Mouse (Mus musculus): Measurements from ENCODE around the gene Stk17b. TPM values are rescaled to one million over a fixed set of nuclear protein-coding genes. Genes with fewer than 3 reads are reported as not detected.

The Stk17b gene
- polyA plus RNA-seq, 1 experiment from 2014 or later = 4.9 TPM

DNA sequence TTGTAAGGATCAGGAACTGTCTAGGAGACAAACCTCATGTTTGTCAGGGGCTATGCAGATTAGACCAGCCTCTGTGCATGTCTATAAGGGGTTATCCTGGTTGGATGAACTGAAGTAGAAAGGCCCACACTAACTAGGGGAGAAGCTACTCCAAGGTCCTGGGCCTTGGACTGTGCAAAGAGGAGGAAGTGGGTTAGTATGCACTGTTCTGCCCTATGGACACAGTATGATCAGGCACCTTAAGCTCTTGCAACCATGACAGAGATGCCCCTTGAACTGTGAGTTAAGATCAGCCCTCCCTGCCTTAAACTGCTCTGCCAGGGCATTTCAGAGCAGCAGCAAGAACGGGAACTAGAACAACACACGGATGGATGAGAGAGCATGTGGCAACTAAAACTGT, 31.3 kb upstream of the Stk17b start:
- Histone ChIP-seq H3K4me2 (ENCODE audit: low read length) (no peak overlapping the region), H3K9me3 (ENCODE audit: control insufficient read depth, low read length) (no peaks in the 10 kb centered on the region), H3K4me3 (ENCODE audit: low read length) (no peak overlapping the region), H3K4me1 (ENCODE audit: control insufficient read depth, insufficient read depth, low read depth, low read length) (no peaks in the 10 kb centered on the region), H3K27me3 (replicated peaks; ENCODE audit: control insufficient read depth, insufficient read depth, low read length) (no peaks in the 10 kb centered on the region), H3K27ac (ENCODE audit: low read depth, low read length) (no peak overlapping the region), H3K36me3 (ENCODE audit: control insufficient read depth, insufficient read depth, low read length) (0 out of 2 replicates have a peak, but pooled peaks cover 4% of the 10 kb centered on the region), H3K9ac (ENCODE audit: low read depth, low read length) (no peak overlapping the region)
- ATAC-seq = no peak
- 89% methylated on average over 2 of the region's 2 CpGs for WGBS

DNA sequence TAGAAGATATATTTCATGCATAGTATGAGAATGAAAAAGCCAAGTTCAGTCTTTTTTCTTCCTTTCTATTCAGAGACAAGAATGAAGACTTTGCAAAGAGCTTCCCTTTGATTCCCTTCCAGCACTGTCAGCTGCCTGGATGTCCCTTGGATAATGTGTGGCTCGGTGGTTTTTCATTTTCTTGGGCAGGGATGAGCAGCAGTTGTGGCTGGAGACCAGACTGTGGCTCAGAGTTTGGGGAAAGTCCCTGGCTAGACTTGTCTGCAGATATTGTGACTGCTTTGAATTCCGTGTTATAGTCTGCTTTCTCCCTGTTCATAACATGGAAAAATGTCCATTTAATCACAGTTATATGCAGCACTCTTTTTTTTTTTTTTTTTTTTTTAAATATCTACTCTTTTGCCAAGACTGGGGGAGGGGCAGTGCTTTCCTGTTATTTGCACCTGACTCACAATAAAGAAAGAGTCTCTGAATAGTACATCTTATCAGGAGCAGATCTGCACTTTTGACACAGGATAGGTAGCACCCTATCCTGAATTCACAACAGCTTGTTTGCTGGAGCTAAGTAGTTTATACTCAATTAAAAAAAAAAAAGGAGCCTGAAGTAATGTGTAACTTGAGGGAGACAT, 29.2 kb upstream of the Stk17b start:
- no peaks in the 10 kb centered on the region for H3K27me3 ChIP-seq (replicated peaks; ENCODE audit: control insufficient read depth, insufficient read depth, low read length)
- H3K27ac ChIP-seq (ENCODE audit: low read depth, low read length) = no peak overlapping the region
- no peaks in the 10 kb centered on the region for H3K9me3 ChIP-seq (ENCODE audit: control insufficient read depth, low read length)
- no peak overlapping the region for H3K4me3 ChIP-seq (ENCODE audit: low read length)
- H3K4me1 ChIP-seq (ENCODE audit: control insufficient read depth, insufficient read depth, low read depth, low read length) = no peaks in the 10 kb centered on the region
- H3K36me3 ChIP-seq (ENCODE audit: control insufficient read depth, insufficient read depth, low read length) = 0 out of 2 replicates have a peak, but pooled peaks cover 4% of the 10 kb centered on the region
- no peak for ATAC-seq
- H3K9ac ChIP-seq (ENCODE audit: low read depth, low read length) = no peak overlapping the region
- WGBS = 54% methylated on average over 2 of the region's 2 CpGs
- no peak overlapping the region for H3K4me2 ChIP-seq (ENCODE audit: low read length)

DNA sequence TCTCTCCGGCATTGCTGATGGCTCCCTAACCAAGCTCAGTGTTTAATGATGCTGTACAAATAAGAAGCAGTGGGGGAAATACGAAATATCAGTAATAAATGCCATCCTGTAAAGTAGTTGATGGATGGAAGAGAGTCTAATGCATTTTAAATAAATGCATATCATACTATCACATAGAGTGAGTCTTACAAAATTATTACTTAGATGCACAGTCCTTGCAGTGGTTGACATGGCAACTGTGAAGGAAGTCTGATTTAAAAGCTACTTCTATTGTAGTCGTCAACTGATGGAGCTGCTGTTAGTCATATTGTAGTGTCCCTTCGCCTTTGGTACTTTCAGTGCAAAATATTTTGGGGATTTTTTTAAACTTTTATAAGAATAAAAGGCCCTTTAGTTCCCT, 26.9 kb upstream of the Stk17b start:
- Histone ChIP-seq H3K36me3 (ENCODE audit: control insufficient read depth, insufficient read depth, low read length) (0 out of 2 replicates have a peak, but pooled peaks cover 4% of the 10 kb centered on the region), H3K4me2 (ENCODE audit: low read length) (no peak overlapping the region), H3K4me3 (ENCODE audit: low read length) (no peak overlapping the region), H3K4me1 (ENCODE audit: control insufficient read depth, insufficient read depth, low read depth, low read length) (no peaks in the 10 kb centered on the region), H3K27ac (ENCODE audit: low read depth, low read length) (no peak overlapping the region), H3K27me3 (replicated peaks; ENCODE audit: control insufficient read depth, insufficient read depth, low read length) (no peaks in the 10 kb centered on the region), H3K9ac (ENCODE audit: low read depth, low read length) (no peak overlapping the region), H3K9me3 (ENCODE audit: control insufficient read depth, low read length) (no peaks in the 10 kb centered on the region)
- 74% methylated on average over 4 of the region's 4 CpGs for WGBS
- ATAC-seq = 0 out of 2 replicates have a peak, but pooled peaks have one; percentile 34

DNA sequence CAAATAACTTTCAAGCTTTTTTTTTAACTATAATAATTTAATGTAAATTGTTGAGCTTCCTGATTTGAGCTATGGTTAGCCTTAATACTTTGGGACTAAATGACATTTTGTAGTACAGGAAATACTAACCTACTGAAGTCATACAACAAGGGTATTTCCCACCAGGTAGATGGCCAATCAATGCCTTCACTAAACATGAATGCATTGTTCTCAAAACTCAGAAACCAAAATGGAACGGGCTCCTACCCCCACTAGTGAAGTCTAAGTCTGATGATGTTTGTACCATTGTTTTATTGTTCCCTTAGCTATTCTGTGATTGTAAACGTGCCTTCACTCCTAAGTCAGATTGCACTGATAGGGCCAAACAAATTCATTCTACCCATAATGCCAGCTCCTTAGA, 23.2 kb upstream of the Stk17b start:
- H3K36me3 ChIP-seq (ENCODE audit: control insufficient read depth, insufficient read depth, low read length) = 0 out of 2 replicates have a peak, but pooled peaks cover 4% of the 10 kb centered on the region
- H3K9me3 ChIP-seq (ENCODE audit: control insufficient read depth, low read length) = no peaks in the 10 kb centered on the region
- no peak overlapping the region for H3K9ac ChIP-seq (ENCODE audit: low read depth, low read length)
- WGBS = 87% methylated on average over 2 of the region's 2 CpGs
- no peak overlapping the region for H3K27ac ChIP-seq (ENCODE audit: low read depth, low read length)
- ATAC-seq = no peak
- H3K4me2 ChIP-seq (ENCODE audit: low read length) = no peak overlapping the region
- H3K27me3 ChIP-seq (replicated peaks; ENCODE audit: control insufficient read depth, insufficient read depth, low read length) = no peaks in the 10 kb centered on the region
- no peak overlapping the region for H3K4me3 ChIP-seq (ENCODE audit: low read length)
- no peaks in the 10 kb centered on the region for H3K4me1 ChIP-seq (ENCODE audit: control insufficient read depth, insufficient read depth, low read depth, low read length)

DNA sequence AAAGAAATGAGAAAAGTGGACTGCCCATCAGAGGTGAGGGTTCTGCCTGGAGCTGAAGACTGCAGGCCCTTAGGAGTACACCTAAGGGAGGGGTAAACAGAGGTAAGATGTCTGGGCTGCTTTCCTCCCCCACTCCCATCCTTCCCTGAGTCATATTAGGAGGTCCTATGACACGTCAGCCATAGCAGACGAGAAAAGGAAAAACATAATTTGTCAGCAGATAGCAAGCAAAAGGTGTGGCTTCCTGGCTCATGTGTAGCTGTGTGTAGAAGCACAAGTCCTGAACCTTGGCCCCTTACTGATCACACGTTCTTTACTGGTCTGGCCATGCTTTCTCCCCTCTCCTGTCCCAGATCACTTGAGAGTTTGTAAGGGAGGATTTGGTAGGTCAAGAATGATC, 12.8 kb upstream of the Stk17b start:
- no peak overlapping the region for H3K4me3 ChIP-seq (ENCODE audit: low read length)
- 82% methylated on average over 3 of the region's 3 CpGs for WGBS
- no peaks in the 10 kb centered on the region for H3K27me3 ChIP-seq (replicated peaks; ENCODE audit: control insufficient read depth, insufficient read depth, low read length)
- no peaks in the 10 kb centered on the region for H3K4me1 ChIP-seq (ENCODE audit: control insufficient read depth, insufficient read depth, low read depth, low read length)
- no peaks in the 10 kb centered on the region for H3K9me3 ChIP-seq (ENCODE audit: control insufficient read depth, low read length)
- no peak for ATAC-seq
- H3K4me2 ChIP-seq (ENCODE audit: low read length) = no peak overlapping the region
- H3K27ac ChIP-seq (ENCODE audit: low read depth, low read length) = no peak overlapping the region
- no peak overlapping the region for H3K9ac ChIP-seq (ENCODE audit: low read depth, low read length)
- no peaks in the 10 kb centered on the region for H3K36me3 ChIP-seq (ENCODE audit: control insufficient read depth, insufficient read depth, low read length)

DNA sequence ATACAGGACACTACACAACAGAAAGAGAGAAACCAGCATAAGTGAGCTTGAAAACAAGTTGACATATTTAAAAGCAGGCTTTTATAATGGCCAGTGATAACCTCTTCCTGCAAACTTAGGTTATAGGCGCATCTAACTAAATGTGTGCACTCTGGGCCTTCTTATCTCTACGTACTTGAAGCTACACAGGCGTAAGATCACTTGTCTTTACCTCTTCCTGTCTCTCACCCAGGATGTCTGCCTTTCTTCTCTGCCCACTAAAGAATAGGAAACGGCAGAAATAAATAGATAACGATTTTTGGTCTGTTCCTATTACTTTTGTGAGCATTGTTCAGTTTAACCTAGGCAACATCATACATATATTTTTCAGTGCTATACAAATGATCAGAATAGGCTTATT, 12.1 kb upstream of the Stk17b start:
- H3K4me3 ChIP-seq (ENCODE audit: low read length) = no peak overlapping the region
- H3K27ac ChIP-seq (ENCODE audit: low read depth, low read length) = no peak overlapping the region
- H3K4me1 ChIP-seq (ENCODE audit: control insufficient read depth, insufficient read depth, low read depth, low read length) = no peaks in the 10 kb centered on the region
- H3K9me3 ChIP-seq (ENCODE audit: control insufficient read depth, low read length) = no peaks in the 10 kb centered on the region
- H3K4me2 ChIP-seq (ENCODE audit: low read length) = no peak overlapping the region
- 88% methylated on average over 5 of the region's 5 CpGs for WGBS
- no peaks in the 10 kb centered on the region for H3K27me3 ChIP-seq (replicated peaks; ENCODE audit: control insufficient read depth, insufficient read depth, low read length)
- no peak overlapping the region for H3K9ac ChIP-seq (ENCODE audit: low read depth, low read length)
- no peaks in the 10 kb centered on the region for H3K36me3 ChIP-seq (ENCODE audit: control insufficient read depth, insufficient read depth, low read length)
- no peak for ATAC-seq

DNA sequence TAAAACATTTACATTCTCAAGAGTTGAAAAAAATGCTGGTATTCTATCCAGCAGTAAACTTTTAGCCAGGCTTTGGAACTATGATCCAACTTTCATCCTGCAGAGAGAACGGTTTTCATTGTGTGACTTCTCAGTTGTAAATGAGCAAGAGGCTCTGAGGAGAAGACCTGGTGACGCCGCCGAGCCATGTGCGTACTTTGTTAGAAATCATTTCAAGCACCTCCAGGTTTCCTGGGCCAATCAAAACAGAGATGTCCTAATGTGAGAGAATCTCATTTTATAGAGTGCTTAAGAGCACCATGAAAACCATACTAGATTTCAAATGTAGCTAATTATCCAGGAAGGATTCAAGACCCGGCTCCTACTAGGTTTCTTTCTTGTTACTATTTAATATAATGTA, 11.2 kb upstream of the Stk17b start:
- Histone ChIP-seq H3K4me1 (ENCODE audit: control insufficient read depth, insufficient read depth, low read depth, low read length) (no peaks in the 10 kb centered on the region), H3K4me3 (ENCODE audit: low read length) (no peak overlapping the region), H3K9ac (ENCODE audit: low read depth, low read length) (no peak overlapping the region), H3K27me3 (replicated peaks; ENCODE audit: control insufficient read depth, insufficient read depth, low read length) (no peaks in the 10 kb centered on the region), H3K36me3 (ENCODE audit: control insufficient read depth, insufficient read depth, low read length) (no peaks in the 10 kb centered on the region), H3K27ac (ENCODE audit: low read depth, low read length) (no peak overlapping the region), H3K9me3 (ENCODE audit: control insufficient read depth, low read length) (no peaks in the 10 kb centered on the region), H3K4me2 (ENCODE audit: low read length) (no peak overlapping the region)
- WGBS = 89% methylated on average over 6 of the region's 6 CpGs
- no peak for ATAC-seq

DNA sequence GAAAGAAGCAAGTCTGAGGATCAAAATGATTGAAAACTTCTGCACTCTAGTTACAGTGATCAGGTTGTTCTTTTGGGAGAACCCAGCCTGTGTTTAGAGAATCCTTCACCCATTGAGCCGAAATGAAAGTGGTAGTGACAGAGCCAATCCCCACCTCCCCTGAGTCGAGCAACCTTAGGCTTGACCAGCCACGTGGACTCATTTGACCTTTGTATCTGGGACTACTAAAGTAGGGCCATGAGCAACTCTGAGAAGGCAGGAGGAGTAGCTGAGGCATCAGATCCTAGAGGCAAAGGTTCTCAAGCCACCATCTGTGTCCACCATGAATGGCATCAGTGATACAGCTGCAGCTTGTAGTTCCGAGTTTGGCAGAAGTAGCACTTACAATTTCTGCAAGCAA, 10.6 kb upstream of the Stk17b start:
- Histone ChIP-seq H3K4me1 (ENCODE audit: control insufficient read depth, insufficient read depth, low read depth, low read length) (no peaks in the 10 kb centered on the region), H3K36me3 (ENCODE audit: control insufficient read depth, insufficient read depth, low read length) (no peaks in the 10 kb centered on the region), H3K9me3 (ENCODE audit: control insufficient read depth, low read length) (no peaks in the 10 kb centered on the region), H3K27ac (ENCODE audit: low read depth, low read length) (no peak overlapping the region), H3K4me3 (ENCODE audit: low read length) (no peak overlapping the region), H3K4me2 (ENCODE audit: low read length) (no peak overlapping the region), H3K9ac (ENCODE audit: low read depth, low read length) (no peak overlapping the region), H3K27me3 (replicated peaks; ENCODE audit: control insufficient read depth, insufficient read depth, low read length) (no peaks in the 10 kb centered on the region)
- no peak for ATAC-seq
- 85% methylated on average over 4 of the region's 4 CpGs for WGBS

DNA sequence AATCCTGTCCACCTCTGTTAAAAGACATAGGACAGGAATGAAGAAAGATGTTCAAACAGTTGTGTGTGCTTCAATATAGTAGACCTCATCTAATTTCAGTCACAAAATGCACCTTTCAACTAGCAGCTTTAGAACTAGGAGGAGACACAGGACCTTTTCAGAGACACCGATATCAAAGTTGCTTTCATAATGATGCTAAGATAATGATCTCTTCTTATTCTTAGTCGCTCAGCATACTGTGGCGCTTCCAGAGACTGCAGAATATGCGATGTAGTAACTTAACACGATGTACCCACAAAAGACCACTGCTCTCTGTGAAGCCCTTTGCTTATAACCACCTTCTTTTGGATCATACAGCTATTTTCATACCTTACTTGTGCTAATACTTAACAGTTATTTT, 10.1 kb upstream of the Stk17b start:
- no peaks in the 10 kb centered on the region for H3K36me3 ChIP-seq (ENCODE audit: control insufficient read depth, insufficient read depth, low read length)
- H3K27me3 ChIP-seq (replicated peaks; ENCODE audit: control insufficient read depth, insufficient read depth, low read length) = no peaks in the 10 kb centered on the region
- no peak overlapping the region for H3K27ac ChIP-seq (ENCODE audit: low read depth, low read length)
- H3K4me1 ChIP-seq (ENCODE audit: control insufficient read depth, insufficient read depth, low read depth, low read length) = no peaks in the 10 kb centered on the region
- no peaks in the 10 kb centered on the region for H3K9me3 ChIP-seq (ENCODE audit: control insufficient read depth, low read length)
- H3K4me2 ChIP-seq (ENCODE audit: low read length) = no peak overlapping the region
- no peak overlapping the region for H3K9ac ChIP-seq (ENCODE audit: low read depth, low read length)
- no peak overlapping the region for H3K4me3 ChIP-seq (ENCODE audit: low read length)
- WGBS = 91% methylated on average over 5 of the region's 5 CpGs
- ATAC-seq = no peak

DNA sequence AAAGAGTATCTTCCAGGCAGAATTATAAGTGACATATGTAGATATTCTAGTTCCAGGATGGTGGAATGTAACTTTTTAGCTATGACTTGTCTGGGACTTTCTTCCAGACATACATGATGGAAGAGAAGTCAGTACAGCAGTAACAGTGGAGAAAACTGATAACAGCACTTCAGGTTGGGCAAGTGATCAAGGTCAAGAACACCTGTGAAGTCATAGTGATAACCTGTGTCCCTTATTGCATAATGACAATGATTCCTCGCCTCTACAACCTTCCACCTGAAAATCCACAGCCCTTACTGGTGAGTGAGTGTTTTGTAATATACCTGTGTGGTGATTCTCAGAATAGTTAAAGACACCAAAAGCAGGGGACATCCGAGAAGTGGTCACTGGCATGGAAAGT, 9.3 kb upstream of the Stk17b start:
- no peak overlapping the region for H3K4me3 ChIP-seq (ENCODE audit: low read length)
- H3K9me3 ChIP-seq (ENCODE audit: control insufficient read depth, low read length) = no peaks in the 10 kb centered on the region
- H3K36me3 ChIP-seq (ENCODE audit: control insufficient read depth, insufficient read depth, low read length) = no peaks in the 10 kb centered on the region
- no peak for ATAC-seq
- no peak overlapping the region for H3K4me2 ChIP-seq (ENCODE audit: low read length)
- H3K27ac ChIP-seq (ENCODE audit: low read depth, low read length) = no peak overlapping the region
- no peaks in the 10 kb centered on the region for H3K4me1 ChIP-seq (ENCODE audit: control insufficient read depth, insufficient read depth, low read depth, low read length)
- no peak overlapping the region for H3K9ac ChIP-seq (ENCODE audit: low read depth, low read length)
- 83% methylated on average over 2 of the region's 2 CpGs for WGBS
- H3K27me3 ChIP-seq (replicated peaks; ENCODE audit: control insufficient read depth, insufficient read depth, low read length) = no peaks in the 10 kb centered on the region

All from hindbrain, embryonic 16.5 days (tissue).